8 mouse cellular contexts compared by ENCODE assay signal in the genomic region with DNA sequence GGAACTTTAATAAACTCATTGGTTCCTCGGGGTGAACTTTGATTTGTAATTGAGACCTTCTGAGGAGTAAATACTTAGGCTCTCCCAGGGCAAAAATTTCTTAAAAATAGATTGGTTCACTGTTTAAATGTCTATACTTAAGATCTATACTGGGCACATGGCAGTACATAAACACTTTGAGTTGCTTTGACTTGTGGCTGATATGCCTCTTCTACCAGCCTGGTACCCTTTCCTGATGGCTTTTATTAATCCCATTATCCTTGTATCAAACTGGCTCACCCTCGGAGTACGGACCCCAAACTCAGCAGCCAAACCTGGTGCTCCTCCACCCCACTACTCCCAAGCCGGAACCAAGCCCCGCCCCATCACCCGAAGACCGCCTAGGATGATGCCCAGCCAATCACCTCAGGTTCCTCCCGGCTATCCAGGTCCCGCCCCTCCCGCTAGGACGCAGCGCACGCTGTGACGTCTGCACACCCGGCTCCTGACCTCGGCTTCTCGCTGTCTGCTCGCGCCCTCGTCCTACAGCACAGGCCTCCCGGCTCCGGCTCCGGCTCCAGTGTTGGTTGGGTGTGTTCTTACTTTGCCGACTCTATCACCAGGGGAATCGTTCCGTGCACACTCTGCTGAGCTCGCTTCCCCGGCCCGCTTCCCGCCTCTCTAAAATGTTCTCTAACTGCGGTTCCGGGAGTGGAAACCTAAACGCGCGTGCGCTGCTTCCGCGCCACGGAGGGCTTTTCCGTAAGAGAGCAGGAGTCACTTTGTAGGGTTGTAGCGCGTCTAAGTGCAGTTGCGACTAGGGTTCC. TPM values are rescaled to one million over a fixed set of nuclear protein-coding genes. Genes with fewer than 3 reads are reported as not detected.
A peak's percentile ranks its signal among the peaks of the same experiment; 100 is the strongest.
DNase-seq lines count a peak whose midpoint lies in the region; ATAC-seq and TF ChIP-seq lines count a peak whose summit lies in the region.

Gene Tmem14c (plus strand): TSS at position 464 of the 806 bp plus-strand sequence.

- under 1% methylated on average over 43 of the region's 43 CpGs for WGBS in embryonic facial prominence, embryonic 13.5 days
- under 1% methylated on average over 43 of the region's 43 CpGs for WGBS in kidney, adult 2 months
- under 1% methylated on average over 43 of the region's 43 CpGs for WGBS in limb, embryonic 12.5 days
- under 1% methylated on average over 43 of the region's 43 CpGs for WGBS in midbrain, embryonic 15.5 days
- WGBS in spleen, adult 2 months = under 1% methylated on average over 43 of the region's 43 CpGs

- H3K9ac ChIP-seq in embryonic facial prominence, embryonic 13.5 days = peak within 1 kb of the TSS; percentile 78
- peak within 1 kb of the TSS; percentile 73 for H3K9ac ChIP-seq in limb, embryonic 12.5 days (replicated peaks)
- peak within 1 kb of the TSS; percentile 59 for H3K9ac ChIP-seq in midbrain, embryonic 15.5 days

- peak; percentile 92 for DNase-seq in 3134 (ENCODE audit: extremely low read depth, insufficient read length, low spot score)
- peak; percentile 98 to 99 for DNase-seq in adrenal gland, postnatal 36 days
- DNase-seq in heart, adult 18-20 months = peak; percentile 97
- DNase-seq in kidney, adult 2 months = peak; percentile 97
- DNase-seq in spleen, adult 2 months (ENCODE audit: low read depth in 1 of 2, low spot score in 2 of 2) = peak; percentile 74 to 95

- peak within 1 kb of the TSS; percentile 93 for H3K27ac ChIP-seq in embryonic facial prominence, embryonic 13.5 days
- peak within 1 kb of the TSS; percentile 79 for H3K27ac ChIP-seq in kidney, adult 2 months (ENCODE audit: insufficient read depth, low read depth, low read length)
- H3K27ac ChIP-seq in limb, embryonic 12.5 days = peak within 1 kb of the TSS; percentile 89
- peak within 1 kb of the TSS; percentile 84 for H3K27ac ChIP-seq in midbrain, embryonic 15.5 days
- H3K27ac ChIP-seq in spleen, adult 2 months (ENCODE audit: insufficient read depth, low read length) = peak within 1 kb of the TSS; percentile 93

- H3K9me3 ChIP-seq in embryonic facial prominence, embryonic 13.5 days = no peaks in the 10 kb centered on the region
- H3K9me3 ChIP-seq in limb, embryonic 12.5 days = no peaks in the 10 kb centered on the region
- no peaks in the 10 kb centered on the region for H3K9me3 ChIP-seq in midbrain, embryonic 15.5 days

- TF ChIP-seq CTCF in kidney, adult 2 months (conservative IDR thresholded peaks at IDR 0.05; ENCODE audit: insufficient read depth, insufficient read length, low read depth, low read length) = no peak
- TF ChIP-seq CTCF in spleen, adult 2 months (IDR thresholded peaks at IDR 0.05; ENCODE audit: extremely low read depth, insufficient read depth, insufficient read length, insufficient replicate concordance) = no peak

- H3K4me3 ChIP-seq in embryonic facial prominence, embryonic 13.5 days = peak within 1 kb of the TSS; percentile 65
- peak within 1 kb of the TSS; percentile 75 for H3K4me3 ChIP-seq in kidney, adult 2 months (ENCODE audit: insufficient read depth, low read depth, low read length)
- H3K4me3 ChIP-seq in limb, embryonic 12.5 days (replicated peaks) = peak within 1 kb of the TSS; percentile 64
- peak within 1 kb of the TSS; percentile 71 for H3K4me3 ChIP-seq in midbrain, embryonic 15.5 days
- H3K4me3 ChIP-seq in spleen, adult 2 months (ENCODE audit: extremely low read depth, insufficient read depth, insufficient read length) = peak within 1 kb of the TSS; percentile 91

- peaks cover 20% of the 10 kb centered on the region for H3K4me1 ChIP-seq in embryonic facial prominence, embryonic 13.5 days
- H3K4me1 ChIP-seq in kidney, adult 2 months (ENCODE audit: control insufficient read depth, insufficient read depth, low read length) = peaks cover 7% of the 10 kb centered on the region; the same call in 1 of the 2 replicates
- H3K4me1 ChIP-seq in limb, embryonic 12.5 days (replicated peaks) = peaks cover 9% of the 10 kb centered on the region
- peaks cover 23% of the 10 kb centered on the region for H3K4me1 ChIP-seq in midbrain, embryonic 15.5 days
- peaks cover 7% of the 10 kb centered on the region; the same call in 1 of the 2 replicates for H3K4me1 ChIP-seq in spleen, adult 2 months (ENCODE audit: control insufficient read depth, insufficient read depth, insufficient read length)

- peak; percentile 99 for ATAC-seq in embryonic facial prominence, embryonic 13.5 days (ENCODE audit: insufficient number of reproducible peaks, insufficient read depth, low FRiP score, low TSS enrichment, low read depth)
- peak; percentile 97 for ATAC-seq in limb, embryonic 12.5 days (ENCODE audit: insufficient number of reproducible peaks, insufficient read depth, low FRiP score, low TSS enrichment, low read depth)
- ATAC-seq in midbrain, embryonic 15.5 days (replicated peaks) = peak; percentile 99

- peak; percentile 79 for TF ChIP-seq POLR2A in kidney, adult 2 months (IDR thresholded peaks at IDR 0.05; ENCODE audit: low read depth, low read length)
- TF ChIP-seq POLR2A in spleen, adult 2 months (IDR thresholded peaks at IDR 0.05; ENCODE audit: low read depth, low read length) = peak; percentile 84

- peak within 1 kb of the TSS; percentile 83 for H3K4me2 ChIP-seq in embryonic facial prominence, embryonic 13.5 days
- H3K4me2 ChIP-seq in limb, embryonic 12.5 days = peak within 1 kb of the TSS; percentile 82
- H3K4me2 ChIP-seq in midbrain, embryonic 15.5 days = peak within 1 kb of the TSS; percentile 76

- no peaks in the 10 kb centered on the region for H3K27me3 ChIP-seq in embryonic facial prominence, embryonic 13.5 days
- H3K27me3 ChIP-seq in kidney, adult 2 months (replicated peaks; ENCODE audit: control insufficient read depth, insufficient read depth, low read length) = no peaks in the 10 kb centered on the region
- H3K27me3 ChIP-seq in limb, embryonic 12.5 days = no peaks in the 10 kb centered on the region
- H3K27me3 ChIP-seq in midbrain, embryonic 15.5 days (replicated peaks) = no peaks in the 10 kb centered on the region
- no peaks in the 10 kb centered on the region for H3K27me3 ChIP-seq in spleen, adult 2 months (ENCODE audit: control insufficient read depth, insufficient read depth, low read length)

- peaks cover 64% of the 10 kb centered on the region for H3K36me3 ChIP-seq in embryonic facial prominence, embryonic 13.5 days
- H3K36me3 ChIP-seq in kidney, adult 2 months (ENCODE audit: control insufficient read depth, insufficient read depth, low read length) = peaks cover 5% of the 10 kb centered on the region
- peaks cover 64% of the 10 kb centered on the region for H3K36me3 ChIP-seq in limb, embryonic 12.5 days
- peaks cover 18% of the 10 kb centered on the region; the same call in 1 of the 2 replicates for H3K36me3 ChIP-seq in midbrain, embryonic 15.5 days (replicated peaks)
- peaks cover 19% of the 10 kb centered on the region for H3K36me3 ChIP-seq in spleen, adult 2 months (ENCODE audit: control insufficient read depth, insufficient read depth, low read length)

RNA-seq across cellular contexts. Expression of gene Tmem14c, which starts in this region (rescaled TPM):
- total RNA-seq in adrenal gland, postnatal 36 days (2021) = 100 to 1,000 TPM; 149 to 198 TPM
- 201 and 204 TPM in 2 replicates for polyA plus RNA-seq in embryonic facial prominence, embryonic 13.5 days (2015; fragmentation: Nextera tagmentation; extraction: Ambion mirVana)
- 100 to 1,000 TPM; 180 to 185 TPM for total RNA-seq in heart, adult 18-20 months (2021)
- polyA plus RNA-seq in kidney, adult 2 months (2012; rRNA removed) = 132 and 175 TPM in 2 replicates
- 196 and 204 TPM in 2 replicates for polyA plus RNA-seq in limb, embryonic 12.5 days (2016; fragmentation: Nextera tagmentation; extraction: Ambion mirVana)
- polyA plus RNA-seq in midbrain, embryonic 15.5 days (2015; fragmentation: Nextera tagmentation; extraction: Ambion mirVana) = 107 and 110 TPM in 2 replicates
- polyA plus RNA-seq in spleen, adult 2 months (2012; rRNA removed) = 82.3 and 88.8 TPM in 2 replicates

Comparison
In these comparisons a context has a peak if more than half of its experiments do, and no peak if none do; other contexts are left out.
1. Peak in every context shown above with its lines: DNase-seq, ATAC-seq, H3K4me3 ChIP-seq and H3K27ac ChIP-seq.